Mouse (Mus musculus): Measurements from ENCODE around the gene Siah3. TPM values are rescaled to one million over a fixed set of nuclear protein-coding genes. Genes with fewer than 3 reads are reported as not detected.
"Not testable (repeated sequence)": the region's sequence is repeated elsewhere in the genome, so short reads cannot be mapped to it uniquely, and the experiment has no call there.

Siah3 gene
- polyA plus RNA-seq, 1 experiment from 2014 or later: 0.07 TPM

DNA sequence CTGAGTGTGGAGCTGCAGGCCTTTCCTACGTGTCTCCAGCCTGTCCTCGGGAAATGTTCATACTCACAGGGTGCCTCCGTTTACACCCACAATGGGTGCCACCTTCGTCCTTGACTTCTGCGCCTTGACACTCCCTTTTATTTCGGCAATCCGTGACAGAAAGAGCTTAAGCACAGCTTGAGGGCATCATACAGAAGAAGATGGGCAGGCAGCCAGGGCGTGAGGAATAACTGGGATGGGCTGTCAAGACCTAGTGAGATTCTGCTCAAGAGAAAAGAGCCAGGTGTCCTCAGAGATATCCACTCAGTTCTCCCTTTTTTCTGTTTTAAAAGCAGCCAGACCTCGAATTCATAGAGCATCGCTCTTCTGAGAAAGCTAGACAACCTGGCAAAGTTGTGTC lies 21.2 kb upstream of the Siah3 start:
- DNase-seq (ENCODE audit: low spot score): no peak
- WGBS: 88% methylated on average over 10 of the region's 10 CpGs
- Histone ChIP-seq H3K4me1 (ENCODE audit: control insufficient read depth, insufficient read depth, low read length) (no peaks in the 10 kb centered on the region), H3K4me3 (ENCODE audit: low read depth, low read length) (no peak overlapping the region), H3K27me3 (ENCODE audit: control insufficient read depth, insufficient read depth, low read length) (no peaks in the 10 kb centered on the region), H3K36me3 (ENCODE audit: control insufficient read depth, insufficient read depth, low read length) (no peaks in the 10 kb centered on the region), H3K4me2 (ENCODE audit: low read depth, severe bottlenecking) (no peak overlapping the region), H3K9ac (ENCODE audit: low read length) (no peak overlapping the region), H3K27ac (replicated peaks; ENCODE audit: low read depth, low read length) (no peak overlapping the region), H3K9me3 (ENCODE audit: control insufficient read depth, low read length) (no peaks in the 10 kb centered on the region)
- ATAC-seq (ENCODE audit: insufficient number of reproducible peaks, low FRiP score, low TSS enrichment, low read depth): no peak

- Histone ChIP-seq H3K4me1 (ENCODE audit: control insufficient read depth, insufficient read depth, low read length) (peaks cover 3% of the 10 kb centered on the region), H3K36me3 (ENCODE audit: control insufficient read depth, insufficient read depth, low read length) (no peaks in the 10 kb centered on the region), H3K4me3 (ENCODE audit: low read depth, low read length) (no peak overlapping the region), H3K27me3 (ENCODE audit: control insufficient read depth, insufficient read depth, low read length) (no peaks in the 10 kb centered on the region), H3K27ac (replicated peaks; ENCODE audit: low read depth, low read length) (no peak overlapping the region), H3K9me3 (ENCODE audit: control insufficient read depth, low read length) (no peaks in the 10 kb centered on the region), H3K9ac (ENCODE audit: low read length) (no peak overlapping the region), H3K4me2 (ENCODE audit: low read depth, severe bottlenecking) (no peak overlapping the region)
- WGBS: 76% methylated on average over 11 of the region's 11 CpGs
- DNase-seq (ENCODE audit: low spot score) (no peak), ATAC-seq (ENCODE audit: insufficient number of reproducible peaks, low FRiP score, low TSS enrichment, low read depth) (no peak)
These were observed 11.2 kb upstream of the Siah3 start for GRCm38 (mm10) chr14:75444486-75445105.

DNA sequence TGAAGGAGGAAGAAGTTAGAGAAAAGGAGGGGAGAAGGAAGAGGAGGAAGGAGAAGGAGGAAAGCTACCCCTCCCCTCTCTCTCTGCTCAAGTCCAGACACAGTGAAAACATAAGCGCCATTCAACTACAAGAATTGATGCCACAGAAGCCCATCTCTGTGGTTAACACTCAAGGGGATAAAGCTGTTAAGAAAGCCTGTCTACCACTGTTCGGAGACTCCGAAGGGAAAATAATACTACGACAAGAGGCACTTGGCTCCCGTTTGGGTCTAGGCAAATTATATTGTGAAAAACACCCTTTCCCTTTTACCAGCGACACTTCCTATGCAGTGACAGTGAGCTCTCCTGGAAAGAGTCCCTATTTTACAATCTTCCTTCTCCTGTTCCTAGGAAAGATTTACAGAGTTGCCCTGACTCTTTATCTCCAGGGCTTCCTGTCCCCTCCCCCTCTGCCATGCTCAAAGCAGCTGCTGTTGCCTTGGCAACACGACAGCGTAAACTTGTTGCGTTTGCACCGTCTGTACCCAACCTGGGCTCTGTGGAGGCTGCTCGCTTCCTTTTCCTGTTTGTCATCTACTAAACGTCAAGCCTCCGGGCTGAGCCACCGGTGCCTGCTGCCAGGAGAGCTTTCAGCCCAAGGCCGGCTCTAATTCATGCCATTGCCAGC lies 10.4 kb upstream of the Siah3 start:
- DNase-seq (ENCODE audit: low spot score): peak; percentile 73
- no peak overlapping the region for H3K9ac ChIP-seq (ENCODE audit: low read length)
- peak overlapping the region; percentile 47 for H3K4me2 ChIP-seq (ENCODE audit: low read depth, severe bottlenecking)
- H3K27ac ChIP-seq (replicated peaks; ENCODE audit: low read depth, low read length): no peak overlapping the region
- H3K36me3 ChIP-seq (ENCODE audit: control insufficient read depth, insufficient read depth, low read length): no peaks in the 10 kb centered on the region
- WGBS: 12% methylated on average over 15 of the region's 15 CpGs
- H3K4me1 ChIP-seq (ENCODE audit: control insufficient read depth, insufficient read depth, low read length): peaks cover 3% of the 10 kb centered on the region
- H3K4me3 ChIP-seq (ENCODE audit: low read depth, low read length): peak overlapping the region; percentile 23
- no peaks in the 10 kb centered on the region for H3K9me3 ChIP-seq (ENCODE audit: control insufficient read depth, low read length)
- no peaks in the 10 kb centered on the region for H3K27me3 ChIP-seq (ENCODE audit: control insufficient read depth, insufficient read depth, low read length)
- peak; percentile 81; the same call in 1 of the 2 replicates for ATAC-seq (ENCODE audit: insufficient number of reproducible peaks, low FRiP score, low TSS enrichment, low read depth)

GRCm38 (mm10) chr14:75445948-75446281 lies 9.9 kb upstream of the Siah3 start:
- H3K4me1 ChIP-seq (ENCODE audit: control insufficient read depth, insufficient read depth, low read length): peaks cover 3% of the 10 kb centered on the region
- H3K27me3 ChIP-seq (ENCODE audit: control insufficient read depth, insufficient read depth, low read length): no peaks in the 10 kb centered on the region
- no peak for ATAC-seq (ENCODE audit: insufficient number of reproducible peaks, low FRiP score, low TSS enrichment, low read depth)
- 52% methylated on average over 6 of the region's 6 CpGs for WGBS
- H3K9me3 ChIP-seq (ENCODE audit: control insufficient read depth, low read length): no peaks in the 10 kb centered on the region
- H3K27ac ChIP-seq (replicated peaks; ENCODE audit: low read depth, low read length): no peak overlapping the region
- H3K4me2 ChIP-seq (ENCODE audit: low read depth, severe bottlenecking): peak overlapping the region; percentile 47
- peak overlapping the region; percentile 23 for H3K4me3 ChIP-seq (ENCODE audit: low read depth, low read length)
- no peaks in the 10 kb centered on the region for H3K36me3 ChIP-seq (ENCODE audit: control insufficient read depth, insufficient read depth, low read length)
- no peak for DNase-seq (ENCODE audit: low spot score)
- no peak overlapping the region for H3K9ac ChIP-seq (ENCODE audit: low read length)

DNA sequence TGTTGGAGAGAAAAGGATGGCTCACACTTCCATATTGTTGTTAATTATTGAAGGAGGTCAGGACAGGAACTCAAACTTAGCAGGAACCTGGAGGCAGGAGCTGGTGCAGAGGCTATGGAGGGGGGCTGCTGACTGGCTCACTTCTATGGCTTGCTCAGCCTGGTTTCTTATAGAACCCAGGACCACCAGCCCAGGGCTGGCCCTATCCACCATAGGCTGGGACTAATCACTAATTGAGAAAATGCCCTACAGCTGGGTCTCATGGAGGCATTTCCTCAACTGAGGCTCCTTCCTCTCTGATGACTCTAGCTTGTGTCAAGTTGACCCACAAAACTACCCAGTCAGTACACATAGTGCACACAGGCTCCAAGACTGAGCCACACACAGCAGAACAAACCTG lies 9.5 kb upstream of the Siah3 start:
- not testable (repeated sequence) for H3K36me3 ChIP-seq (ENCODE audit: control insufficient read depth, insufficient read depth, low read length); H3K4me1 ChIP-seq (ENCODE audit: control insufficient read depth, insufficient read depth, low read length); H3K4me2 ChIP-seq (ENCODE audit: low read depth, severe bottlenecking); ATAC-seq (ENCODE audit: insufficient number of reproducible peaks, low FRiP score, low TSS enrichment, low read depth); H3K27me3 ChIP-seq (ENCODE audit: control insufficient read depth, insufficient read depth, low read length); H3K4me3 ChIP-seq (ENCODE audit: low read depth, low read length); H3K27ac ChIP-seq (replicated peaks; ENCODE audit: low read depth, low read length); DNase-seq (ENCODE audit: low spot score); H3K9ac ChIP-seq (ENCODE audit: low read length); H3K9me3 ChIP-seq (ENCODE audit: control insufficient read depth, low read length)

DNA sequence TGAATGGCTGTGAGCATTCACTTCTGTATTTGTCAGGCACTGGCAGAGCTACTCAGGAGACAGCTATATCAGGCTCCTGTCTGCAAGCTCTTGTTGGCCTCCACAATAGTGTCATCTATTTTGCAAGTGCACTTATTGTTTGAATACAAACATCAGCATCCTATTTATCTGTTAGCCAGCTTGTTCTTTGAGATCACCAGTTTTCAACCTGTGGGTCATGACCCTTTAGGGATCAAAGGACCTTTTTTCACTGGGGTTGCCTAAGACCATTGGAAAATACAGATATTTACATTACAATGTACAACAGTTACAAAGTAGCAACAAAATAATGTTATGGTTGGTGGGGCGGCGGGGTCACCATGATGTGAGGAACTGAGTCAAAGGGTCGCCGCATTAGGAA lies 1.9 kb upstream of the Siah3 start:
- no peak overlapping the region for H3K4me3 ChIP-seq (ENCODE audit: low read depth, low read length)
- H3K27me3 ChIP-seq (ENCODE audit: control insufficient read depth, insufficient read depth, low read length): no peaks in the 10 kb centered on the region
- H3K9ac ChIP-seq (ENCODE audit: low read length): no peak overlapping the region
- H3K4me1 ChIP-seq (ENCODE audit: control insufficient read depth, insufficient read depth, low read length): peaks cover 12% of the 10 kb centered on the region; the same call in 1 of the 2 replicates
- H3K36me3 ChIP-seq (ENCODE audit: control insufficient read depth, insufficient read depth, low read length): no peaks in the 10 kb centered on the region
- H3K9me3 ChIP-seq (ENCODE audit: control insufficient read depth, low read length): no peaks in the 10 kb centered on the region
- no peak overlapping the region for H3K27ac ChIP-seq (replicated peaks; ENCODE audit: low read depth, low read length)
- 94% methylated on average over 4 of the region's 4 CpGs for WGBS
- ATAC-seq (ENCODE audit: insufficient number of reproducible peaks, low FRiP score, low TSS enrichment, low read depth): no peak
- H3K4me2 ChIP-seq (ENCODE audit: low read depth, severe bottlenecking): no peak overlapping the region
- no peak for DNase-seq (ENCODE audit: low spot score)

DNA sequence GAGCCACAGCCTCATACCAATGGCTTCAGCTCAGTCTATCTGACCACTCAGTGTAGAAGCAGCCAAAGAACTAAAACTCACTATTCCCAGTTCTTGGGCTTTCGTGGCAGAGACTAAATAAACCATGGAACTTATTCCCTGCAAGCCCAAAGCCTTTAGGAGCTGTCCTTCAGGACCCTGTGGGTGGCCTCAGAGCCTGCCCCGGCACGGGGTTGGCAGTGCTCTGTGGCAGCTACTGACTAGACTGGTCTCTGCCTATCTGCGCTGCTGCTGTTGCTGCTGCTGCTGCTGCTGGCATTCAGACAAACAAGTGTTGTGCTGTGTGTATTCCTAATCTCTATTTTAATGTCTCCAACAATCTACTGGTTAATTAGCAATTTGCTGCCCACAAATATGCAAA lies 1.1 kb upstream of the Siah3 start:
- peak; percentile 77 for DNase-seq (ENCODE audit: low spot score)
- H3K4me1 ChIP-seq (ENCODE audit: control insufficient read depth, insufficient read depth, low read length): peaks cover 12% of the 10 kb centered on the region; the same call in 1 of the 2 replicates
- no peak for ATAC-seq (ENCODE audit: insufficient number of reproducible peaks, low FRiP score, low TSS enrichment, low read depth)

DNA sequence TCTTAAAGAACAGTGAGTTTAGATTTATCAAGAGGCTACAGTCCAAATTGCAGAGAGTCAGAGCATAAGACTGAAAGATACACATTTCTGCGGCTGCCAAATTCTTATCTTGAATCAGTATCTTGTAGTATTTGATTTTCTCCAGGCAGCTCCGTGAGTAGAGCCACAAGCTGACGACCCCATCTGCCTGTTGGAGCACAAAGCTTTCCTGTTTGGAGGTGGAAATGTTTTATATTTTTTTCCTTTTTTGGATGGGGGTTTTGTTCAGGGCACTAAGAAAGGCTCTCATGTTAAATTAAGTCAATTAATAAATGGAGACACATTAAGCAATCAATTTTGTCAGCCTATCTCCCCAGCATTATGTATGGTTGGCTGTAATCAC lies 430 bp upstream of the Siah3 start:
- no peaks in the 10 kb centered on the region for H3K27me3 ChIP-seq (ENCODE audit: control insufficient read depth, insufficient read depth, low read length)
- ATAC-seq (ENCODE audit: insufficient number of reproducible peaks, low FRiP score, low TSS enrichment, low read depth) (no peak), DNase-seq (ENCODE audit: low spot score) (no peak)
- no peak overlapping the region for H3K4me3 ChIP-seq (ENCODE audit: low read depth, low read length)
- H3K4me1 ChIP-seq (ENCODE audit: control insufficient read depth, insufficient read depth, low read length): peaks cover 14% of the 10 kb centered on the region; the same call in 1 of the 2 replicates
- WGBS: 62% methylated on average over 3 of the region's 3 CpGs
- H3K27ac ChIP-seq (replicated peaks; ENCODE audit: low read depth, low read length): no peak overlapping the region
- H3K9me3 ChIP-seq (ENCODE audit: control insufficient read depth, low read length): no peaks in the 10 kb centered on the region
- no peak overlapping the region for H3K9ac ChIP-seq (ENCODE audit: low read length)
- no peaks in the 10 kb centered on the region for H3K36me3 ChIP-seq (ENCODE audit: control insufficient read depth, insufficient read depth, low read length)
- H3K4me2 ChIP-seq (ENCODE audit: low read depth, severe bottlenecking): no peak overlapping the region; the same call in 1 of the 2 replicates

More for the DNA sequence above, 1.1 kb upstream of the Siah3 start:
- no peaks in the 10 kb centered on the region for H3K9me3 ChIP-seq (ENCODE audit: control insufficient read depth, low read length)
- 21% methylated on average over 4 of the region's 4 CpGs for WGBS
- no peak overlapping the region for H3K27ac ChIP-seq (replicated peaks; ENCODE audit: low read depth, low read length)
- H3K27me3 ChIP-seq (ENCODE audit: control insufficient read depth, insufficient read depth, low read length): no peaks in the 10 kb centered on the region
- H3K4me2 ChIP-seq (ENCODE audit: low read depth, severe bottlenecking): no peak overlapping the region
- H3K36me3 ChIP-seq (ENCODE audit: control insufficient read depth, insufficient read depth, low read length): no peaks in the 10 kb centered on the region
- no peak overlapping the region for H3K4me3 ChIP-seq (ENCODE audit: low read depth, low read length)
- H3K9ac ChIP-seq (ENCODE audit: low read length): no peak overlapping the region

Data from limb, embryonic 11.5 days (tissue).